Mouse (Mus musculus): ENCODE measurements at regions not wholly inside any gene's neighbourhood (a gene's known extent, or its start where the extent isn't known, plus 50 kb on each side); places are given as distances from the start of the nearest gene placed in this dataset.

DNA sequence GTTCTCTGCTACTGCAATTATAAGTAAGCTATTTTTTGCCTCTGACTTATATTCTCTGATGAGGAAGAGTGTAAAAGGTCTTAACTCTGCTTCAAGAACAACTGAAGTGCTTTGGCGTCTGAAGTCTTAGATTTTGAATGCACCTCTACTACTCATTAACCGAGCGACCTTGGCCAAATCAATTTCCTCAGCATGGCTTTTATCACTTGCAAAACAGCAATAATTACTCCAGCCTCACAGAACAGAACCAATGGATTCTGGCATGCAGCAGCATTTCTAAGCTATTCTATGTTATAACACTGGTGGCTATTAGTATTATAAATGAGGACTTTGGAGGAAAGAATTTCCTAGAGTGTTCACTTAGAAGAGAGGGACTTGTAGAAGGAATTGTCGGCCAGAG is 462.9 kb upstream of the Cited2 start:
- TF ChIP-seq CTCF (IDR thresholded peaks at IDR 0.05; ENCODE audit: low read depth) = no peak
- DNase-seq (ENCODE audit: low spot score) (no peak), ATAC-seq (no peak)
- H3K4me2 ChIP-seq (ENCODE audit: low read depth, low read length) = no peak overlapping the region
- H3K27ac ChIP-seq = no peak overlapping the region
- 71% methylated on average over 4 of the region's 4 CpGs for WGBS
- H3K4me1 ChIP-seq (ENCODE audit: insufficient read depth, low read length) = no peaks in the 10 kb centered on the region
- no peak overlapping the region for H3K4me3 ChIP-seq (ENCODE audit: low read length)
- no peaks in the 10 kb centered on the region for H3K36me3 ChIP-seq (ENCODE audit: insufficient read depth, low read length)
- no peak overlapping the region for H3K9ac ChIP-seq (replicated peaks; ENCODE audit: low read length)
- no peaks in the 10 kb centered on the region for H3K27me3 ChIP-seq (ENCODE audit: insufficient read depth, low read length)
- H3K9me3 ChIP-seq (ENCODE audit: low read length) = no peaks in the 10 kb centered on the region

DNA sequence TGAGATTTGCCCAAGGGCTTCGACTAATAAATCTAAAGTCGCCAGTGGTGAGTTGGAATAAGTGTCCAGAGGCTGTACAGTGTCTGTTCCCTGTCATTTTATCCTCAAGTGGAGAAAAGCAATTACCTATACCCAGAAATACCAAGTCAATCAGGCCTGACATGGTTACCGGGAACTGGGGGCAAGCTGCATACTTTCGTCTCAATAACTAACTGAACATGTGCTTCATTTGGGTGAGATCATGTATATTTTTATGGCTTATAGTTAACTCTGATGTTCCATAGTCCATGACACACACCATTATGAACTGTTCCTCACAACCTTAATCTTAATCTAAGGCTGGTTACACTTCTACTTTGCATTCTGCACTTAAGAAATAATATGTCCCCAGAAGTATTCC is 462.4 kb upstream of the Cited2 start:
- H3K4me1 ChIP-seq (ENCODE audit: insufficient read depth, low read length) = no peaks in the 10 kb centered on the region
- H3K4me3 ChIP-seq (ENCODE audit: low read length) = no peak overlapping the region
- no peak for TF ChIP-seq CTCF (IDR thresholded peaks at IDR 0.05; ENCODE audit: low read depth)
- H3K36me3 ChIP-seq (ENCODE audit: insufficient read depth, low read length) = no peaks in the 10 kb centered on the region
- H3K27ac ChIP-seq = no peak overlapping the region
- ATAC-seq = no peak
- no peaks in the 10 kb centered on the region for H3K9me3 ChIP-seq (ENCODE audit: low read length)
- no peak overlapping the region for H3K9ac ChIP-seq (replicated peaks; ENCODE audit: low read length)
- no peak overlapping the region for H3K4me2 ChIP-seq (ENCODE audit: low read depth, low read length)
- 78% methylated on average over 4 of the region's 4 CpGs for WGBS
- no peak for DNase-seq (ENCODE audit: low spot score)
- no peaks in the 10 kb centered on the region for H3K27me3 ChIP-seq (ENCODE audit: insufficient read depth, low read length)

DNA sequence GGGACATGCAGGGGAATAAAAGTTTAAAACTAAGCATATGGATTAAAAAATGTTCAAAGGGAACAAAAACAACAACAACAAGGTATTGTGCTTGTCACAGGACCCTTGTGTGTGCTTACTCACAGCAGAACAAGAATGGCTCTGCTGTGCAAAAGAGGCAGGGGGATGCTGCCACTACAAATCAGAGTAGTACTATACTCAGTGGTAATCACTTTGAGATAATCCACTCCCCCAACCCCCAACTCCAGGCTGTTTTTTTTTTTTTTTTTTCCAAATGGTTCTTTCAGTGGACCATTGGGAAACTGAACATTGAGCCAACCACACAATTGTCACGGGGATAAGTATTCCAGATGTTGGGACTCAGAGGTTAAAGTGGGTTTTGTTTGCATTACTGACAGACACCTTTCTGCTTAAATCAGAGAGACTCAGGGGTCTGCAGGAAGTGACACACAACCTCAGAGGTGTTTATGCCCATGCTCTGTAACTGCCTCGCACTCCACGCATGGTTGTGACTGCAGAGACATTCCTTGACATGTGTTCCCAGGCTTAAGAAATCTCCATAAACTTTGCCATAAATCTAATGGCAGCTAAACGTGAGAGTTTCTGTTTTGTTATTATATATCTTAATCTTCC is 461.7 kb upstream of the Cited2 start:
- H3K9ac ChIP-seq (replicated peaks; ENCODE audit: low read length) = no peak overlapping the region
- ATAC-seq (no peak), DNase-seq (ENCODE audit: low spot score) (no peak)
- H3K36me3 ChIP-seq (ENCODE audit: insufficient read depth, low read length) = no peaks in the 10 kb centered on the region
- no peak overlapping the region for H3K27ac ChIP-seq
- WGBS = 82% methylated on average over 4 of the region's 4 CpGs
- no peak overlapping the region for H3K4me2 ChIP-seq (ENCODE audit: low read depth, low read length)
- no peaks in the 10 kb centered on the region for H3K4me1 ChIP-seq (ENCODE audit: insufficient read depth, low read length)
- no peaks in the 10 kb centered on the region for H3K27me3 ChIP-seq (ENCODE audit: insufficient read depth, low read length)
- no peak overlapping the region for H3K4me3 ChIP-seq (ENCODE audit: low read length)
- TF ChIP-seq CTCF (IDR thresholded peaks at IDR 0.05; ENCODE audit: low read depth) = no peak
- no peaks in the 10 kb centered on the region for H3K9me3 ChIP-seq (ENCODE audit: low read length)

DNA sequence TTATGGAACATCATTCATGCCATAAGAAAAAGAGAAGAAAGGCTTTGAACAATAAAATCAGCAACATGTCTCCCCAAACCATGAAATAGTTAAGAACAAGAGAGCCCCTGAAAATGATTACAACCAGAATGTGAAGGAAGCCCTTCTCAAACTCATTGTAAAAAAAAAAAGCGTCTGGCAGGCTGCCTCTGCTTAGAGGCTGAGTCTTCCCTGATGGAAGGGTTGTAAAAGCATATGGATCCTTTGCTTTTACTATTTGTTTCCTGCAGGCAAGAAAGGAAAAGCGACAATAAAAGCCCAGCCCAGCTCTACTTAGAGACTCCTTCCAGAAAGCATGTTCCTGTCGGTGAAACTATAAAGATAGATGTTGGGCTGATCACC is 461.2 kb upstream of the Cited2 start:
- Histone ChIP-seq H3K27me3 (ENCODE audit: insufficient read depth, low read length) (no peaks in the 10 kb centered on the region), H3K4me2 (ENCODE audit: low read depth, low read length) (no peak overlapping the region), H3K4me1 (ENCODE audit: insufficient read depth, low read length) (no peaks in the 10 kb centered on the region), H3K4me3 (ENCODE audit: low read length) (no peak overlapping the region), H3K9ac (replicated peaks; ENCODE audit: low read length) (no peak overlapping the region), H3K27ac (no peak overlapping the region), H3K9me3 (ENCODE audit: low read length) (no peaks in the 10 kb centered on the region), H3K36me3 (ENCODE audit: insufficient read depth, low read length) (no peaks in the 10 kb centered on the region)
- TF ChIP-seq CTCF (IDR thresholded peaks at IDR 0.05; ENCODE audit: low read depth) = no peak
- no peak for ATAC-seq
- 65% methylated on average over 3 of the region's 3 CpGs for WGBS
- DNase-seq (ENCODE audit: low spot score) = no peak

DNA sequence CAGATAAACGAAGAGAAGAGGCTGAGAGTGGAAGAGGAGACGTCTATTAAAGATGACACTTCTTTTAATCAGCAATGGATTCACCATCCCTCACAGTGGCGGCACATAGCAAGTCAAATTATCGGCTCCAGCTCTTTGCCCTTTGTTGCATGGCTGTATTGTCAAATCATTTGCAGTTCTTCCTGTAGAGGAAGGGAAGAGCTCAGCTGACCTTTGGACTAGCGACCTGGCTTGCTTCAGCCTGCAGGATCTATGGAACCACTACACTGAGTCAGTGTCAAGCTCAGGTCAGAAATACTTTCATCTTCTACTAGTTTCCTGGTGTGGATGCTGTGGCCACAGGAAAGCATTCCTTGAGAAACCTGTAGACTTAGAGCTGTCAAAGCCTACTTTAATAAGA is 450.4 kb upstream of the Cited2 start:
- Histone ChIP-seq H3K4me1 (ENCODE audit: insufficient read depth, low read length) (no peaks in the 10 kb centered on the region), H3K9me3 (ENCODE audit: low read length) (no peaks in the 10 kb centered on the region), H3K27ac (no peak overlapping the region), H3K4me3 (ENCODE audit: low read length) (no peak overlapping the region), H3K27me3 (ENCODE audit: insufficient read depth, low read length) (no peaks in the 10 kb centered on the region), H3K36me3 (ENCODE audit: insufficient read depth, low read length) (no peaks in the 10 kb centered on the region), H3K4me2 (ENCODE audit: low read depth, low read length) (no peak overlapping the region), H3K9ac (replicated peaks; ENCODE audit: low read length) (no peak overlapping the region)
- TF ChIP-seq CTCF (IDR thresholded peaks at IDR 0.05; ENCODE audit: low read depth) = no peak
- WGBS = 78% methylated on average over 5 of the region's 5 CpGs
- no peak for DNase-seq (ENCODE audit: low spot score)
- no peak for ATAC-seq

DNA sequence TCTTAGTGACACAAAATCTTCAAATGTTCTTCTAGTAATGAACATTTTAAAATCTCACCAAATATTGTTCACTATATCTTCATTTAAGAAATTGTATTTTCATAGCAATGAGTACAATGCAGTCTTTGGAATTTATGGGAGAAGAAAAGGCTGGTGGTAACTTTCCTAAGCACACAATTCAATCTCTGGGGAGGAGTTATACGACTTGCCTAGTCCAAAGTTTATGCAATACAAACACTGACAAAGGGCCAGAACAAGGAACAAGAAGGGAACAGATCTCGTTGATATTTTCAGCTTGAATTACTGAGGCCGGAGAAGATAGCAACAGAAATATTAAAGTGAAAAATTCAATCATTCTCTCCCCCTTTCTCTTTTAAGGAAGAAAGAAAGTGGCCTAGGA is 449.2 kb upstream of the Cited2 start:
- Histone ChIP-seq H3K4me1 (ENCODE audit: insufficient read depth, low read length) (no peaks in the 10 kb centered on the region), H3K9ac (replicated peaks; ENCODE audit: low read length) (no peak overlapping the region), H3K9me3 (ENCODE audit: low read length) (no peaks in the 10 kb centered on the region), H3K4me2 (ENCODE audit: low read depth, low read length) (no peak overlapping the region), H3K27ac (no peak overlapping the region), H3K27me3 (ENCODE audit: insufficient read depth, low read length) (no peaks in the 10 kb centered on the region), H3K36me3 (ENCODE audit: insufficient read depth, low read length) (no peaks in the 10 kb centered on the region), H3K4me3 (ENCODE audit: low read length) (no peak overlapping the region)
- TF ChIP-seq CTCF (IDR thresholded peaks at IDR 0.05; ENCODE audit: low read depth) = no peak
- ATAC-seq (no peak), DNase-seq (ENCODE audit: low spot score) (no peak)
- WGBS = 87% methylated on average over 3 of the region's 3 CpGs

DNA sequence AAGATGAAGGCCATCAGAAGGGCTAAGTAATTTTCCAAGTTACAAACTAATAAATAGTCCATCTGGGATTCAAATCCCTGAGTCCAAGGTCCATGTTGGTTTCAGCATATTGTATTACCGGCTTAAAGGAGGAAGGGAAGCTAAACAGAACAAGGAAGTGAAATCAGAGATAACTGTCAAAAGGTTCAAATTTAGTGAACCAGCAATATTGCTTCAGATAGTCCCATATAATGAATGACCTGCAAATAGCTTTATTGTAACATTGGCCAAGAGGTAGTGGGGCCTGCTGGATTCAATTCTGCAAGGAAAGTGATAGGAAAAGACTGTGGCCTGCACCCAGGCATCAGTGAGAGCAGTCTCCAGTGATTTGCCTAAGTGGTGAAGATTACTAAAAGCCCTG is 447.8 kb upstream of the Cited2 start:
- no peak overlapping the region for H3K4me2 ChIP-seq (ENCODE audit: low read depth, low read length)
- 0 out of 2 replicates have a peak, but pooled peaks cover 2% of the 10 kb centered on the region for H3K9me3 ChIP-seq (ENCODE audit: low read length)
- H3K27ac ChIP-seq = no peak overlapping the region
- no peaks in the 10 kb centered on the region for H3K36me3 ChIP-seq (ENCODE audit: insufficient read depth, low read length)
- no peaks in the 10 kb centered on the region for H3K4me1 ChIP-seq (ENCODE audit: insufficient read depth, low read length)
- ATAC-seq = no peak
- no peak overlapping the region for H3K4me3 ChIP-seq (ENCODE audit: low read length)
- 97% methylated on average over 1 of the region's 1 CpGs for WGBS
- no peak overlapping the region for H3K9ac ChIP-seq (replicated peaks; ENCODE audit: low read length)
- DNase-seq (ENCODE audit: low spot score) = no peak
- no peaks in the 10 kb centered on the region for H3K27me3 ChIP-seq (ENCODE audit: insufficient read depth, low read length)
- no peak for TF ChIP-seq CTCF (IDR thresholded peaks at IDR 0.05; ENCODE audit: low read depth)

Data from hindbrain, postnatal 0 days (tissue).